Mouse (Mus musculus) lung, adult 2 months (tissue): Measurements from ENCODE around the gene Prr7.

ENCODE experiments used
- CTCF ChIP-seq: fragments of 200-500 bp; IDR thresholded peaks from 2 replicates; pipeline ENCODE4 v1.5.1; 2011; ENCODE audit warnings: mild to moderate bottlenecking, low read length, control low read depth; ENCODE audit not compliant: insufficient read depth
- POLR2A ChIP-seq: fragments of 200-500 bp; IDR thresholded peaks from 2 replicates; pipeline ENCODE4 v1.6.1; 2011; ENCODE audit warnings: low read depth, mild to moderate bottlenecking, control low read depth, low read length, borderline replicate concordance; ENCODE audit errors: extremely low read depth

GRCm38 (mm10) chr13:55414743-55415380 is 49.2 kb upstream of the Prr7 start, which contains the start of gene Pfn3:
- TF ChIP-seq CTCF = no peak
- no peak for TF ChIP-seq POLR2A
